Mouse (Mus musculus) macrophage (primary cell): Measurements from ENCODE around the gene Cyp19a1. TPM values are rescaled to one million over a fixed set of nuclear protein-coding genes. Genes with fewer than 3 reads are reported as not detected.

Experiments
- H3K27ac ChIP-seq: fragments of 350-480 bp; formaldehyde crosslinking; 2 replicates; pipeline ENCODE4 v1.9.0; 2021
- H3K36me3 ChIP-seq: fragments of 350-480 bp; formaldehyde crosslinking; 2 replicates; pipeline ENCODE4 v1.9.0; 2021; ENCODE audit errors: inconsistent target
- H3K4me3 ChIP-seq: fragments of 350-480 bp; formaldehyde crosslinking; 2 replicates; pipeline ENCODE4 v1.9.0; 2021; ENCODE audit errors: inconsistent target
- H3K79me2 ChIP-seq: fragments of 350-480 bp; formaldehyde crosslinking; 2 replicates; pipeline ENCODE4 v1.9.0; 2021; ENCODE audit errors: inconsistent target
- WGBS: methylation state at CpG from one replicate; pipeline ENCODE4 v1.1.7; 2026; ENCODE audit warnings: inconsistent platforms; ENCODE audit not compliant: missing documents; 5-methylcytosine and 5-hydroxymethylcytosine counted together
- polyA plus RNA-seq: library from polyadenylated mRNA; stranded (reverse); fragments of 250-400 nt; gene quantifications from 3 replicates; pipeline ENCODE4 v1.2.4, GENCODE M21; 2018; ENCODE audit warnings: inconsistent platforms
- total RNA-seq, 78 experiments: library from RNA; depleted of rRNA; stranded (reverse); fragments of 250-400 nt; gene quantifications; 1 replicate in 9 of 78; 2 replicates in 24 of 78; 3 replicates in 43 of 78; 4 replicates in 2 of 78; pipeline ENCODE4 v1.2.4; 2018; ENCODE audit warnings: inconsistent platforms in 56 of 78

Cyp19a1 gene
- total RNA-seq (2018; cell fraction: chromatin; rRNA removed): not detected
- total RNA-seq (2018; cell fraction: cytosol; rRNA removed): not detected
- total RNA-seq (2018; cell fraction: nucleus; rRNA removed): not detected
- not detected in 3 replicates for polyA plus RNA-seq

- 90% methylated on average over 7 of the region's 7 CpGs for WGBS
- Histone ChIP-seq H3K79me2 (no peaks in the 10 kb centered on the region), H3K27ac (no peak within 1 kb of the TSS), H3K36me3 (no peaks in the 10 kb centered on the region), H3K4me3 (no peak within 1 kb of the TSS)
Observed at GRCm38 (mm10) chr9:54268010-54268409, at the start of gene Cyp19a1. Gene Cyp19a1 (minus strand): TSS chr9:54268110.

- Histone ChIP-seq H3K36me3 (no peaks in the 10 kb centered on the region), H3K27ac (no peak overlapping the region), H3K4me3 (no peak overlapping the region), H3K79me2 (no peaks in the 10 kb centered on the region)
- WGBS: 69% methylated on average over 9 of the region's 9 CpGs
Observed at GRCm38 (mm10) chr9:54316363-54316762, 48.5 kb upstream of the Cyp19a1 start.

- Histone ChIP-seq H3K4me3 (no peak overlapping the region), H3K27ac (no peak overlapping the region), H3K36me3 (no peaks in the 10 kb centered on the region), H3K79me2 (no peaks in the 10 kb centered on the region)
- 79% methylated on average over 2 of the region's 2 CpGs for WGBS
Observed at GRCm38 (mm10) chr9:54308751-54309358, 40.9 kb upstream of the Cyp19a1 start.

DNA sequence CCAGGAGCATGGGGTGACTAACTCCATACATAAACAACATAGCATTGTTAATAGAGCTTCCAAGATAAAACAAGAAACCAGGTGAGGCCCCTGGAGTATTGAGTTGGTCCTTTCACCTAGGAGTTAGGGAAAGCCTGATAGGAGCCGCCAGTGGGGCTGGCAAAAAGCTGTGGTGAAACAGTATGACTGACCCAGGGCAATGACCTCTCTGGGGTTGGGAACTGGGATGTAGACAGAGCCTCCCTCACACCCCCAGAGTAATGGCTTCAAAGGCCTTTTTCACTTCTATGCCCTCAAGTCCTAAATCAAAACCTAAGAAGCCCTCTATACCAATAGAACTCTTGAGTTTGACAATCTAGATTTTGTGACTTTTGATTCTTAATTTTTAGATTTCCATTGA, 40.3 kb upstream of the Cyp19a1 start:
- no peaks in the 10 kb centered on the region for H3K36me3 ChIP-seq
- no peaks in the 10 kb centered on the region for H3K79me2 ChIP-seq
- 86% methylated on average over 1 of the region's 1 CpGs for WGBS
- no peak overlapping the region for H3K4me3 ChIP-seq
- H3K27ac ChIP-seq: no peak overlapping the region

- H3K4me3 ChIP-seq: no peak overlapping the region
- H3K27ac ChIP-seq: no peak overlapping the region
- 77% methylated on average over 4 of the region's 4 CpGs for WGBS
- no peaks in the 10 kb centered on the region for H3K36me3 ChIP-seq
- H3K79me2 ChIP-seq: no peaks in the 10 kb centered on the region
Observed at GRCm38 (mm10) chr9:54301255-54301654, 33.3 kb upstream of the Cyp19a1 start.

- Histone ChIP-seq H3K79me2 (no peaks in the 10 kb centered on the region), H3K27ac (no peak overlapping the region), H3K36me3 (no peaks in the 10 kb centered on the region), H3K4me3 (no peak overlapping the region)
Observed at GRCm38 (mm10) chr9:54299792-54300191, 31.9 kb upstream of the Cyp19a1 start.

GRCm38 (mm10) chr9:54299389-54299788, 31.5 kb upstream of the Cyp19a1 start:
- no peak overlapping the region for H3K27ac ChIP-seq
- H3K36me3 ChIP-seq: no peaks in the 10 kb centered on the region
- no peak overlapping the region for H3K4me3 ChIP-seq
- H3K79me2 ChIP-seq: no peaks in the 10 kb centered on the region
- WGBS: 90% methylated on average over 3 of the region's 3 CpGs

- Histone ChIP-seq H3K4me3 (no peak overlapping the region), H3K27ac (no peak overlapping the region), H3K36me3 (no peaks in the 10 kb centered on the region), H3K79me2 (no peaks in the 10 kb centered on the region)
- WGBS: 70% methylated on average over 4 of the region's 5 CpGs
Observed at GRCm38 (mm10) chr9:54287804-54288203, 19.9 kb upstream of the Cyp19a1 start.

DNA sequence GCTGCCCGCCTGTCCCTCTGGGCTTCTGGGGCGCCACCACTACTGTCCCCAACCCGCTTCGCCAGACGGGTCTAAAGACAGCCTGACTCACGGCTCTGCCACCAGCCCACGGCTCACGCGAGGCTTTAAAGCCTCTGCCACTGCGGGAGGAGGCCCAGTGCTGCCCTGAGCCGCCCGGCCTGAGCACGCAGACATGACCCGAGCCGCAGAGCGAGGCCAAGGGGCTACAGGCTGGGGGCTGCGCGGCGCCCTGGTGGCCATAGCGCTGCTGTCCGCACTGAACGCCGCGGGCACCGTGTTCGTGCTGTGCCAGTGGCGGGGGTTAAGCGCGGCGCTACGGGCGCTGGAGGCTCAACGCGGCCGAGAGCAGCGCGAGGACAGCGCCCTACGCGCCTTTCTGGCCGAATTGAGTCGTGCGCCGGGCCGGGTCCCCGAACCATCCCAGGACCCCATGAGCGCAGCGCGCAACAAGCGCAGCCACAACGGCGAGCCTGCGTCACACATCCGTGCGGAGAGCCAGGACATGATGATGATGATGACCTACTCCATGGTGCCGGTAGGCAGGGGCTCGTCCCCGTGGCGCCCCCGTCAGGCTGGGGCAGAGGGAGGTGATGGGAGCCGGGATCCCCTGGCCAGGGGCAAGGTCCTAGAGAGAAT, 18.5 kb upstream of the Cyp19a1 start, which contains the start of gene Gldn:
Gene Gldn (plus strand): TSS at position 156 of the 657 bp plus-strand sequence.
- H3K36me3 ChIP-seq: no peaks in the 10 kb centered on the region
- no peaks in the 10 kb centered on the region for H3K79me2 ChIP-seq
- no peak within 1 kb of the TSS for H3K27ac ChIP-seq
- H3K4me3 ChIP-seq: no peak within 1 kb of the TSS
- 6% methylated on average over 52 of the region's 61 CpGs for WGBS

DNA sequence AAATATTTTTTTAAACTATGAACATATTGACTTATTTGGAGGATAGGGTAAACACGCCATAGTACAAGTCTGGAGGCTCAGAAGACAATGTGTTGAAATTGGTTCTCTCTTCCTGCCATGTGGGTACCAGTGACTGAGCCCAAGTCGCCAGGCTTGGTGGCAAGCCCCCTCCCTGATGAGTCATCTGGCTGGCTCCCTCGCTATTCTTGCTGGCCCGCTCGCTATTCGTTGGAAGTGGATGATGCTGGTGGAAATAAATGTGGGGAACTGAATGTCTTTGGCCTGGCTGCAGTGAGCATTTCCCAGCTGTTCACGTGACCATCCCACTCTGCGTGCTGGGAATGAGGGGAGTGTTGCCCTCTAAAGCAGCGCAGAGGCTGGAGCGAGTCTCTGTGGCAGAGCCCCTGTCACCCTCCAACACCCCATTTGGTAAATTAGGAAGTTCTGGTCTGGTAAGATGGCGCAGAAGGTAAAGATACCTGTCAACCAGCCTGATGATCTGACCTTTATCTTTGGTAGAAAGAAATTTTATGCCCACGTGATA, 11.2 kb upstream of the Cyp19a1 start:
- no peak overlapping the region for H3K4me3 ChIP-seq
- 81% methylated on average over 12 of the region's 12 CpGs for WGBS
- H3K36me3 ChIP-seq: no peaks in the 10 kb centered on the region
- H3K79me2 ChIP-seq: no peaks in the 10 kb centered on the region
- H3K27ac ChIP-seq: no peak overlapping the region

- 72% methylated on average over 4 of the region's 4 CpGs for whole genome bisulfite sequencing
- H3K27ac ChIP-seq: no peak overlapping the region
- no peaks in the 10 kb centered on the region for H3K79me2 ChIP-seq
- H3K4me3 ChIP-seq: no peak overlapping the region
- H3K36me3 ChIP-seq: no peaks in the 10 kb centered on the region
Observed at GRCm38 (mm10) chr9:54275283-54275682, 7.4 kb upstream of the Cyp19a1 start.

- no peak overlapping the region for H3K27ac ChIP-seq
- no peaks in the 10 kb centered on the region for H3K36me3 ChIP-seq
- 27% methylated on average over 5 of the region's 5 CpGs for WGBS
- no peak overlapping the region for H3K4me3 ChIP-seq
- H3K79me2 ChIP-seq: no peaks in the 10 kb centered on the region
Observed at GRCm38 (mm10) chr9:54270889-54271288, 3.0 kb upstream of the Cyp19a1 start.

DNA sequence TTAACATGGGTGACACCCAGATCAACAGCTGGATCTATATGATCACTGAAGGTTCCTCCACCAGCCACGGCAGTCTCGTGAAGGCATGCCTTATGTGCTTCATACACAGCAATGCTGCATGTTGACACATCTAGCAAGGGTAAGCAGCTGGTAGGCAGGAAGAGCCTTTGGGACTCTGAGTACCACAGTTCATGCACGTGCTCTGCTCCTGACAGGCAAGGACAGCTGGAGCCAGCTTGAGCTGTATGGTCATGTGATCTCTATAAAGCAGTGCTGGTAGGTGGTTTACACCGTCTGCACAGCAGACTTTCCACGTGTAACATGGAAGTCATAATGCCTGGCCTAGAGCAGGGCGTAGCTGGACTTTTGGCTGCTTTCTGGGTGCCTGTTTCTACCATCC, 2.1 kb upstream of the Cyp19a1 start:
- Histone ChIP-seq H3K27ac (no peak overlapping the region), H3K4me3 (no peak overlapping the region), H3K36me3 (no peaks in the 10 kb centered on the region), H3K79me2 (no peaks in the 10 kb centered on the region)
- 82% methylated on average over 6 of the region's 6 CpGs for WGBS

DNA sequence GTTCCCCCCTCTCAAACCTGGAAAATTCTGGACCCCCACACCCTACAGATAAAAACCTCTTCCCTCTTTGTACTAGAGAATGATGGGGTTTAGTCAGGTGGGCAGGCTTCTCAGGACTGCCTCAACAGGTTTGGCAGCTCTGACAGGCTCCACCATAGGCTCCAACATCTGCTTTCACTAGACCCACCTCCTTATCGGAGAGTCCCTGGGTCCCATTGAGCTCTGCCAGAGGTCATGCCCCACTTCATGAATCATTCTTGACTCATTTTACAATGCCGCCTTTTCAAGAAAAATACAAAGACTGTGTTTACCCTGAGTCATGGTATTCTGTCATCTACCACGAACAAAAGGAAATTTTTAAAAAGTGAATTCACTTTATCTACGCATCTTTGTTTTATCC, 3.2 kb downstream of the Cyp19a1 start:
- 80% methylated on average over 4 of the region's 4 CpGs for WGBS
- Histone ChIP-seq H3K4me3 (no peak overlapping the region), H3K27ac (no peak overlapping the region), H3K36me3 (no peaks in the 10 kb centered on the region), H3K79me2 (no peaks in the 10 kb centered on the region)

- Histone ChIP-seq H3K4me3 (no peak overlapping the region), H3K79me2 (no peaks in the 10 kb centered on the region), H3K36me3 (no peaks in the 10 kb centered on the region), H3K27ac (no peak overlapping the region)
- 81% methylated on average over 3 of the region's 3 CpGs for WGBS
Observed at GRCm38 (mm10) chr9:54244869-54245665, 22.8 kb downstream of the Cyp19a1 start.
